Mouse (Mus musculus) erythroblast, embryonic 14.5 days (primary cell): ENCODE measurements around the gene Pik3r2.

Experiments
- GATA1 ChIP-seq: IDR thresholded peaks from 2 replicates; pipeline ENCODE4 v1.6.1; 2012; ENCODE audit warnings: low read length, inconsistent platforms, mixed read lengths
- TAL1 ChIP-seq: IDR thresholded peaks from 3 replicates; pipeline ENCODE4 v1.6.1; 2012; ENCODE audit warnings: low read length, inconsistent platforms, mixed read lengths

DNA sequence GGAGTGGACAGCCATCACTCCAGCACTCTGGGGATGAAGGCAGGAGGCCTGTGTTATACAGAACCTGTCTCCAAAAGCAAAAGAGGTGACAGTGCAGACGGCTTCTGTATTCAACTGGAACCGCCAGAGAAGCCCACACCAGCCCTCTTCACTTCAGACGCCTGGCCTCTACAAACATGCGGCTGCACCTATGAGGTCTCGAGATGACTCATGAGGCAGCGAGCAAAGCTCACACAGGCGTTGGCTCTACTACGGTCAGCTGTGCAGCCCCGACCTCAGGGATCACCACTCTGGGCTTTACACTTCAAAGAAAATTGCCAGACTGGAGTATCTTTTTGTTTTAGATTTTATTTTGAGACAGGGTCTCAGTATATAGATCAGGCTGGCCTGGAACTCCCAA is 3.6 kb downstream of the Pik3r2 start:
- no peak for TF ChIP-seq GATA1
- TF ChIP-seq TAL1, result no peak
